Mouse (Mus musculus) skeletal muscle tissue, adult 2 months (tissue): ENCODE results near the gene Crmp1.

Experiments
- DNase-seq: peaks from one replicate; pipeline ENCODE4 v3.0.0-alpha.2; 2012; ENCODE audit warnings: low read depth, low spot score

Crmp1 gene

DNA sequence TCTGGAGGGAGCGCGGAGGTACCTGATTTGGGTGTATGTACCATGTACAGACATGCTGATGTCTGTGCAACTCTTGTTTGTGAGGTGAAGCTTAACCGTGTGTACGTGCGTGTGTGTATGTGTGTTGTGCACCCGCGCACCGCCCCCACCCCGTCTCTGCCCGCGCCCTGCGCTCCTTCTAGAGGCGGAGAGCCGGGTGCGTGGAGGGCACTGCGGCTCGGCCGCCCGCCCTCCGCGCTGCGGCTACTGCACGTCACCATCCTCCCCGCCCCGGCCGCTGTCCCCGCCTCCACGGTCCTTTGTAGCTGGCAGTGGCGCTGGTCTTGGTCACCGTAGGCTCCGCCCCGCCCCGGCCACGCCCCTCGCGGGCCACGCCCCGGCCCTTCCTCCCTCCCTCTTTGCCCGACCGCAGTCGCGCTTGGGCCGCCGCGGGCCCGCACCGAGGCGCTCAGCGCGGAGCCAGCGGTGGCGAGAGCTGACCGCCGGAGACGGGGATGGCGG lies at the start of gene Crmp1:
TSS of gene Crmp1 (plus strand) at position 290 of the 501 bp plus-strand sequence.
- no peak for DNase-seq

DNA sequence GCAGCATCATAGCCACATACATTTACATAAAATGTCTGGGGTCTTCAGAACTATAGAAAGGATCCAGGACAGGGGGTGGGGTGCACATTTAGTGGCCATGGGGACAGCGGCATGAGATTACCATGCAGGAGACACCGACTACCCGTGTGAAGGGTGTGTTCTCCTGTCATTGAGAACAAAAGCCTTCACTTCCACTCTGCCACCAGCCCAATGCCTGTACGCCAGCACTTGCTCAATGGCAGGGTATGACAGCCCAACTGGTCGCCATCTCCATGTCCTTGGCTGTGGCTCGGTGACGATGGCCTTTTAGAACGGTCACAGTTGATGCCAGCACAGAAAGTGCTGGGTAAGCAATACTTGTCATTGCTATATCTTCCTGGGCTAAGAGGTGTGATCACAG lies 45.5 kb upstream of the Crmp1 start:
- no peak for DNase-seq

DNA sequence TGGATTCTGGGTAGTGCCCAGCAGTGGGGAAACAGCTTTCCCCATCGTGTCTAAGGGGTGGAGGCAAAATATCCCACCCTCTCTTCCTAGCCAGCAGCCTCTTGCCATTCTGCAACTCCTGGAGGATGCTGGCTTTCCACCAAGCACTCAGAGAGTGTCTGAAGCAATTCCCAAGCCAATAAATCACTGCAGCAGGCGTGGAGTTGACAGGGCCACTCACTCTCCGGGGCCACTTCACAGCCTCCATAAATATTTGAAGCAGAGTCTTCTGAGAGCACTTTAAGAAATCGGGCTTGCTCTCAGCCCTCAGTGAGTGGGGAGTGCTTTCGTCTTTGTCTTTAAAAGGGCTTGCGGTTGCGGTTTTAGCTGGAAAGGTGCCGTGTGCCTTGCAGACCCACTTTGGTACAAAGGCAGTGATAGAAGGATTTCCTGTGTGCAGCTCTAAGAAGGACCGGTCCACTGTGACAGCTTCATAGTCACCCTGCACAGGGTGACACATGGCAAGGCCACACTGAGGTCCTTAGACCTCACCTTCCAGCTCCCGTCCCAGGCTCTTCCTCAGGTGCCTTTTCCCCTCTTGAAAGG lies 45.0 kb upstream of the Crmp1 start:
- no peak for DNase-seq

DNA sequence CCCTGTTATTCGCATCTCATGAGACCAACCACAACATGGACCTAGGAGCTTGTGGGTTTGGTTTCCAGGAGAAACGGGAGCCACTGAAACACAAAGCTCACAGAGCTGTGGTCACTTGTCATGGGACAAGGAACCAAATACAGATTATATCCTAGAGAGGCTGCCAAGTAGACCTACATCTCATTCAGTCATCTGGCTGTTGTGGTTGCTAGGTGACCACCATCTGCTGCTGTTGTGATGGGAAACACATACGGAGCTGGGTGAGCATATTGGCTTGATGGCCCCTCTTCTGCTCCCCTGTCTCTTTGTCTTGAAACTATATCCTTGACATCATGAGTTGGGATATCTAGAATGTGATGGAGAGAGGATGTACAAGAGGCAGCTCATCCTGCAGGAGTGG lies 44.3 kb upstream of the Crmp1 start:
- DNase-seq, result no peak

DNA sequence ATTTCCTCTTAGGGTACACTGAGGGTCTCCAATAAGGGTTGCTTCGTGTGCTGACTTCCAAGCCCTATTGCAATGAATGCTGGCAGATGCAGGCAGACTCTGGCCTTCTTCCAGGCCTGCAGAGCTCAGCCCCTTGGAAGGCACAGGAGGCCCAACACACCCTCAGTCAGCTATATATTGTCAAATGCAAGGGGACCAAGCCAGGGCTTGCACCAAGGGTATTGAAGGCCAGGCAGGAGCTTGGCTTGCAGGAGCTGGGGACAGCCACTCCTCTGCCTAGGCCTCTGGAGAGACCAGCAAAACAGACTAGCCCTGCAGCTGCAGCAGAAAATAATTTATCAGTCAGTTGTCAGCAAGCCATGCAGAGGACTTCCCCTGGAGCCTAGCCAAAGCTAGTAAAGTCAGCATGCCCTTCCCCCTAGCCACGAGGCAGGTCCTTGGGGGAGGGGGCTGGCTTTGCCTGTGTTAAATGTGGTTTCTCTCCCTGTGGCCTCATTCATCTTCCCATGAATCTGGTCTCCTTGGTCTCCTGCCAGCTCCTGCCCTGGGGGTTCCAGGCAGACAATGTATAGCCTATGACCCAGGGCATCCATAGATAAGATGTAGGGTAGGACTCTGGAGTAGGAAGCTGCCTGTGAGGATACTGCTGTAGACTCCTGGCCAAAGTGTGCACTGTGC lies 43.6 kb upstream of the Crmp1 start:
- no peak for DNase-seq

DNA sequence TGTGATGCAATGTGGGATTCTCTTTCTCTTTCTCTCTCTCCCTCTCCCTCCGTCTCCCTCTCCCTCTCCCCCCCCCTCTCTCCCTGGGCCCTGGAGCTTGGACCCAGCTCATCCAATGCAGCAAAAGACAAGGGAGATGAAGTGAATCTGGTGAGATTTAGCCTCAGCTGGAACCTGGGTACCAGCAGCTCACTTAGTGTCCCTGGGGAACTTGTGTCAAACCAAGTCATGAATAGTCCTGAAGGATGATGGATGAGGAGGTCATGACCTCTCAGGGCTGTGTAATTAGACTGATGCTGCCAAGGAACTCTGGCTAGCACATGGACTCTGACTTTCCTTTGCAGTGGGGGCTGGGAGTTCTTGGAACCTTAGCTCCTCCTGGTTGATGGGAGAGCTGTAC lies 39.5 kb upstream of the Crmp1 start:
- DNase-seq, result no peak

DNA sequence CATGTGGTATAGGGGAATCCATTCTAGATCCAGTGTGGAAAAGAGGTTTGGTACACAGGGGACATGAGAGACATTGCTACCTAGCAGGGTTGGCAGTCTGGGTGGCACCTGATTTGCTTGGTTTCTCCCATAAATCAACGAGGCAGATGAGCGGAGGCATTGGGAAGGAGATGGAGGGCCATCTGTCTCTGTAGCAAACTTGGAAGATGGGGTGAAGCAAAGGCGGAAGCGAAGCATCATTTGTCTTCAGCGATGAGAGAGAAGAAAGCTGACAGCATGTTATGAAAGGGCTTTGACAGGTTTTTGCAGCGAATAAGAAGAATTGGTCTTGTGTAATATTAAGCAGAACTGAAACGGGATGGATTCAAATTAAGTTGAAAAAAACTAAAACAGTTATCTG lies 36.9 kb upstream of the Crmp1 start:
- DNase-seq, result no peak

DNA sequence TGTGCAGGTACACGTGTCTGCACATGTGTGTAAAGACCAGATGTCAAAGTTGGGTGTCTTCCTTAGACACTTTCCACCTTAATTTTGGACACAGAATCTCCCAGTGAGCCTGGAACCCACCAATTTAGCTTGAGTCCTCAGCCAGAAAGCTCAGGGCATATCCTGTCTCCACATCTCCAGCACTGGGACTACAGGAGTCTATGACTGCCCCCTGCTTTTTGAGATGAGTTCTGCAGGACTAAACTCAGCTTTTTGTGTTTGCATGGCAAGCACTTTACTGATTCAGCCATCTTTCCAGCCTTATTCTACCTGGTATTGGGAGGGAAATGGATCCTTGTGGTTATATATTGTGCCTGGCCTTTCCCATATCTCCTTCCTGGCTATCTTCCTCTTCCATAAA lies 36.3 kb upstream of the Crmp1 start:
- no peak for DNase-seq

DNA sequence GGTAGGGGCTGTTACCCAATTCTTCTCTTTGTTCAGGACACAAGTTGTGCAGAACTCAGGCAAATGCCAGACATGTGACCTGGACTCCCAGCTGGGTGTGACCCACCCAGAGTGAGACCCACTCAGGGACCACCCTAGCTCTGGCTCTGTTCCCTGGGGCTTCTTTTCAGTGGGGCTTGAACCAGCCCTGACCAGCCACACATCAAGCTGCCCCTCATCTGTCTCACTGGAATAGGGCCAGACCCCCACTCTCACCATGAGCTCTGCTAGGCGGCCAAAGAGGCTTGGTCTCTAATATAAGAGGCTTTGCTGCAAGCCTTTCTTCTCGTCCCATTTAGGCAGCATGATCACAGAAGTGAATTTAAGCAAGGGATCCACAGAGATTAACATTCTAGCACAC lies 35.4 kb upstream of the Crmp1 start:
- DNase-seq, result no peak

DNA sequence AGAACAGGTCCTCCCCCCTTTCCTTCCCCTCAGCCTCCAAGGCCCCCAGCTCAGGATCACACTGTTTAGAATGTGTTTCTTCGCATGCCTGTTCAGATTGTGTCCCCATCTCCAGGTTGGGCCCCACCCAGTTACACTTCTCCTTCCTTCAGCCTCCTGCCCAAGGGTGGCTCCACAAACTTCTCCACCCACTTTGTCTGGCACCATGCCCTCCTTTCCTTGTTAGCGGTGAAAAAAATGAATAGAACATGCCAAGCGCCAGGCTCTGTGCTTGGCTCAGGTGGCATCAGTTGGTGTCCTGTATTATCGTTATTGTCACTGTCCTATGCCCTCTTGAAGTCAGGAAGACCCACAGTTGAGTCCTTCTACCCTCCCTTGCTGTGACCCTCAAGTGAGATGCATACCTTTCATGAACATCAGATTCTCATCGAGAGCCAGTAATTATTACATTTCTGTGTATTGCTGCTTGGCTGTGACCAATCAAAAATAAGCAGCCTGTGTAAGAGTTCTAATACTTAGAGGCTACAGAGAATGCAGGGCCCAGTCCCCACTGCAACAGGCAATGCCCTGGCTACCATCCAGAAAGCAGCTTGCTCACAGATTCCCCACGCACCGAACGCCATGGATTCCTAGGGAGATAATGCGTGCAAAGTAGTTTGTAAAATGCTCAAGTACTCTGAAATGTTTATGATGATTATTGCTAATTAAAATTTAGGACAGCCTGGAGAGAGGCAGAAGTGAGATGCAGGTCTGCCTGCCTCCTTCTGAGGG lies 28.6 kb upstream of the Crmp1 start:
- no peak for DNase-seq

DNA sequence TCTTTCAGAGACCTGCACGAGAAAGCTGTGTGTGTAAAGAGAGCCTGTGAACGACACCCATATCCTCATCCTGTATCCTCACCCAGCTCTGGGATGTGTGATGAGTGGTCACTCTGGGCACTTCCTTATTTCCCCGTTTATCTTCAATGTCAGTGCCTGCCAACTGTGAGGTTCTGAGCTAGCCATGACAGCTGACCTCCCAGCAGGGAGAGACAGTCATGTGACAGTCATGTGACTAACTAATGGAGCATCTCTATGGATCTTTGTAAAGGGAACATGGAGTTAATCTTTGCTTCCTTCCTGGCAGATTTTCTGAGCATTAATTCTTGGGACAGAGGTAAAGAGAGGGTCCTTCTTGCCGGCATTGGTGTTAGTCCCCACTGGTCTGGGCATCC lies 28.0 kb upstream of the Crmp1 start:
- DNase-seq, result no peak

DNA sequence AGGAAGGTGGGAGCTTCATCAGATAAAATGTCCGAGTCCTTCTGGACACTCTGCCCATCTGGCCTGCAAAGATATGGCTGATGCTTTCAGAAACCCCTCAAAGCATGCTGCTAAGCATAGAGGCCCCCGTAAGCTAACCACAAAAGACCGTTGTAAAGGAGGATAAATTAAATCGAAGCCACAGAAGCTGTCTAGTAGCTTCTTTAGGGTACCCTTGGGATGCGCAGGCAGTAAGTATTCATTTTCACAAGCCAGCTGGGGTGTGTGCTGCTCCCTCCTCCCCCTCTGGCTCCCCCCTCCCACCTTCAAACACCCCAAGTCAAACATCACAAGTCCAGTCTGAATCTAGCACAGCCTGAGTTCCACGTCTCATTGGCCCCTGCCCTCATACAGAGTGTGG lies 27.1 kb upstream of the Crmp1 start:
- DNase-seq, result no peak

DNA sequence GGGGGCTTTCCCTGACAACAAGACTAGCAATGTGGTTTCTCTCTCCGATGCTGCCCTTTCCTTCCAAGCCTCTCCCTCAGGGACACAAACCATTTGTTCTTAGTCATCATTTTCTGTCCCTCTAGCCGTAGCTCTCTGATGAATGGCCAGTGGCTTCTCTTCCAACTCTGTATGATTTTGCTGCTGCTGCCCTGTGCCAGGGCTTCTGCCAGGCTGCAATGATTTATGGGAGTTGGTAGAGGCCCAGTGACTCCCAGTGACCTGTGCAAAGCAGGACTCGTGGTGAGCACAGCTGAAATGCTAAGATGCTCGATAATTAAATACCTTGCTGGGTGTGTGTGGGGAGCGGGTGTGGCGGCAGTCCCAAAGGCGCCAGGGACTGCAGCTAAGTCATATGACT lies 26.5 kb upstream of the Crmp1 start:
- DNase-seq, result no peak

DNA sequence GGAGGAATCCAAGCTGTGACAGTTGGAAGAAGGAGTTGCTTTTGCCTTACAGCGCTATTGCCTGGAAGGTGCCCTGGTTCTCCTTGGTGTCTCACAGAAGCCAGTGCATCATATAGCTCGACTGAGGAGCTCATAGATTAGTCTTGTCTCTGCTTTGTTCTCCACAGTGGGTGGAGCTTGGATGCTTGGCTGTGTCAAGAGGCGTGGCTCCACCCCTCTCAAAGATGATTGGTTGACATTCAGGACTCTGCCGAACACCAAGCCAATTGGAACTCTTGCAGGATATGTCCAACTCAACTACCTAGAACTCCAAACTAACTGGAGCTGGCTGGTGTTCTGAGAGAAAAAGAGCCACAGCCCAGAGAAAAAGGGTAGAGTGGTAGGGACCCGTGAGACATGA lies 22.1 kb upstream of the Crmp1 start:
- no peak for DNase-seq

DNA sequence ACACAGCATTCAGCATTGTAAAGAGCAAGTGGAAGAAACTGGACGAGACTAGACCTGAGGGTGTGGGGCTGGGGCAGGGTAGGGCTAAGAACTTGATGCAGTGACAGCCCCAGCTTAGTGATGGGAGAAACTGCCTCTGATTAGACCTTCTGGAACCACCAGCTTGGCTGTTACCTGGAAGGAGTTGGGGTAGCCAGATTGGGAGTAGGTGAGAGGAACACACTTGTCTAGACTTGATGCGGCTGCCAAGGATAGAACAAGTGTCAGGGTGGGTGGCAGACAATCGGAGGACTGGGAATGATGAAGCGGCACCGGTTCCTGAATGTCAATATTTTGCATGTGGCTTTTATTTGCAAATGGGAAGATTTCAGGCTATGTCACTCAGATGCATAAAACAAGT lies 21.2 kb upstream of the Crmp1 start:
- no peak for DNase-seq

DNA sequence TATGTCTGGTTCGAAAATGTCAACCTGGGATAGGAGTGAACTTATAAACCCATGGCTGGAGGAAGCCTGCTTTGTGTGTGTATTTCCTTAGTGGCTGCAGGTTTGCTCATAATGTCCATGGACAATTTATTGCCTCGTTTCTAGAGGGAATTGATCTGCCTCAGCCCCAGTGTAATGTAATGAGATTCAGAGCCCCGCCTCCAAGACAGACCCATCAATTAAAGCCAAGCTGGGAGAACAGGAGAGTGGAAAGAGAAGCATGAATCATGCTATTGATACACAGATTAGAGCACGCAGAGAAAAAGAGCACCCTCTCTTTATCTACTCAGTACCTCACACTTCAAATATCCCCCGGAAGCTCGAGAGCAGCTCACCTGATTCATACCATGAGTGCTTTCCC lies 20.2 kb upstream of the Crmp1 start:
- DNase-seq, result no peak

DNA sequence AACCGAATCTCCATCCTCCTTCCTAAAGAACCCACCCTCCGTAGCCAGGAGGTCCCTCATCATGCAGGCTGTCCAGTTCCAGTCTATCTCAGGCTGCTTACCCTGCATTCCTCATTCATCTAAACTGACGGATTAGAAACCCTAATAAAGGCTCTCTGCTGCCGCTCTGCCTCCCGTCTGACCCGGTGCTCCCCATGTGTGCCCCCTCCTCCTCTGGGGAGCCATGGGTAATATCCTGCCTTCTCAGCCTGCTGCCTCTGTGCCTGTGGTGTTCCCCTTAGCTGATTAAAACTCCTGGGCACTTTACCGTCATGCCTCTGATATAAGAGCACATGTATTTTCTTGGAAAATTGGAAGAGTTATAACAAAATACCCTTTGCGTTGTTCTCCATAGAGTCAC lies 19.4 kb upstream of the Crmp1 start:
- DNase-seq, result no peak

DNA sequence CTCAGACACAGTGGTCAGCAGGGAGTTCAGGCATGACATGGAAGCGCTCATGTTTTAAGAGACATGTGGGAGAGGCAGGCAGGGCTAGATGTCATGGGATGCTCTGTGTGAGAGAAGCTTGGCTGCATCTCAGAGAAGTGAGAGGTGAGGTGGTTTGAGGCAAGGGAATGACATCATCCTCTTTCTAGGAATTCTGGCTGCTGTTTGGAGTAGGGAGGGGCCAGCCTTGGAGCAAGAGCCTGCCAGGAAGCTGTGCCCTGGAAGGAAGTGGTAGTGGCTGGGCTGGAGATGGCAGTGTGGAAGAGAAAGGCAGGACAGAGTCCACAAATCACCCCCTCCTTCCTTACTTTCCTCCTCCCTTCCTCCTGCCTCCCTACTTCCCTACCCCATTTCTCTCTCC lies 16.0 kb upstream of the Crmp1 start:
- DNase-seq, result no peak

DNA sequence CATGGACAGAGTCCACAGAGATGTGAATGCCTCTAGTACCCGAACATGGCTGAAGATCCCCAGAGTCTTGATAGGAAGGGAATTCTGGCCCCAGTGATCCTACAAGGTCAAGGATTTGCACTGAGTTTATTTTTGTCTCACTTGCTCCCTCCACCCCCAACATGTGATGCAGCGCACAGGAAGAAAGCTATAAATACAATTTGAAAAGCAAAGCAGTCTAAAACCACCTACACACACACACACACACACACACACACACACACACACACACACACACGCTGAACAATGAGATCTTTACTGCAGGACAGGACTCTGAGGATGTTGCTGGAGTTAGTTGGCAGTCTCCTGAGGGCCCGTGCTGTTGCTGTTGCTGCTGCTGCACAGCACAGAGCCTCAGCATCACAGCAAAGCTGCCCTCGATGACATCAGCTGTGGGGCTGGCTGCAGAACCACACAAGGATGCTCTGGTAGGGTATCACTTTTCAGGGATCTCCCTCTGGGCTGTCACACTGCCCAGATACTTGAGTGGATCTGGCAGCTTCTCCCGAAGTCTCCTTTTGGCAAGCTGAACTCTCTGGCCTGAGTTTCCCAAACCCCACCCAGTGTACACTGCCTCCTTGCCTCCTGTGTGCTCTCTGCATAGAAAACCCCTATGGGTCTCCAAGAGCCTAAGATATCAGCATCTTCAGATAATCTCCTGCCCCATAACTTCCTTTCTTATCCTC lies 13.6 kb upstream of the Crmp1 start:
- DNase-seq, result peak; percentile 26

DNA sequence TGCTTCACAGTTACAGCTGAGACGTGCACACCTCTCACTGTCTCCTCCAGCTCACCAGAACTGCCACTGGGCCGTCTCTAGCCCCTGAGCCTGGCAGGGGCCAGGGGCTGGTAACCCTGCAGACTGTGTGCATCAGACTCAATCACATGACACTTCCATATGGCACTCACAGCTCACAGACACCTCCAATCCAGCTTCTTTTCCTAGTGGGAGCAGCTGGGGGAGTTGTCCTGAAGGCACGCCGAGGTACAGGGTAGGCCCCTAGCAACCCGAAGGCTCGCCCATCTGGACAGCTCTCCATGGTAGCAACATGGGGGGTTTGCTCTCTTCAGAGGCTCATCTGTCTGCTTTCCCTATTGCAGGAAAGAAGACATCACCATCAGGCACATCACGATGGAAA lies 12.8 kb upstream of the Crmp1 start:
- DNase-seq, result no peak

DNA sequence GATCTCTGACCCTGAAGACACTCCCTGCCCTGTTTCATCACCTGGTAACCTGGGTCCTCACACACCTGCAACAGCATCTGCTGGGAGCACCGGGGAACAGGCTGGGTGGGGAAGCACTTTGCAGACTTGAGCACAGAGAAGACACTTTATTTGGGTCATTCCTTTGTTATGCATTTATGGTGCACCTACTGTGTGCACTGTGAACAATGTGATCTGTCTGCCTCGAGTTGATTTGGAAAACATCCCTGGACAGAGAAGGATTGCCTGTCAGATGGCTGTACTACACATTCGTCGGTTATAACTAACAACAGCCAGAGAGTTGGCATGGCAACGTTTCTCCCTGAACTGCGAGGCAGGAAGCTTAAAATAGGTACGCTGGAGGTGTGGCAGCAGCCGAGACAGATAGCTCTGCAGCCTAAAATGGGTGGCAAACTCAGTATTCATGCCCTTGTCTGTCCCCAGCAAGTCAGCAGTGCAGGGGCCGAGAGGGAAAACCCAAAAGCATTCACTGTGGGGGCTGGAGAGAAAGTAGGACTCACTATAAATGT lies 8.7 kb upstream of the Crmp1 start:
- DNase-seq, result no peak

DNA sequence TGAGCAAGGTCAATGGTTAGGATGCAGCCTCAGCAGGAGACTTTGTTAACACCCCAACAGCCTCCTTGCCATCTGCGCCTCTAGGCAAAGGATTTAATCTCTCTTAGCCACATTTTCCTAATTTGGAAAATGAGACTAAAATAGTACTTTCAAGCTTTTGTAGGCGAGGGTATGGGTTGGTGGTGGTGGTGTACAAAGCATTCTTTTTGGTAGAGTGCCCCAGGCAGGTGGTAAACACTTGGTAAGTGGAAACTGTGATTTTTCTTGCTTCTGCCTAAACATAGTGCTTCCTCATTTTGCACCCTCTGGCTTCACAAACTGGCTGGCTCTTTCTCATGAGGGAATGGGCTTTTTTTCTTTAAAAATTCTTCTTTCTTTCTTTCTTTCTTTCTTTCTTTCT lies 3.1 kb upstream of the Crmp1 start:
- DNase-seq, result no peak
